Mouse (Mus musculus): Measurements from ENCODE around the gene Tinf2. TPM values are rescaled to one million over a fixed set of nuclear protein-coding genes. Genes with fewer than 3 reads are reported as not detected.

Tinf2 gene
- polyA plus RNA-seq, 1 experiment from 2014 or later: 43.1 TPM

Other genes starting within 250 kb of the Tinf2 start
- 42.7 and 44.5 TPM in 2 replicates for gene Dhrs4, start 203.1 kb downstream of the Tinf2 start, polyA plus RNA-seq (2016; fragmentation: Nextera tagmentation; extraction: Ambion mirVana)
- 17.0 and 18.0 TPM in 2 replicates for gene Carmil3, start 191.2 kb downstream of the Tinf2 start, polyA plus RNA-seq (2016; fragmentation: Nextera tagmentation; extraction: Ambion mirVana)
- gene Cpne6, start 171.4 kb downstream of the Tinf2 start, polyA plus RNA-seq (2016; fragmentation: Nextera tagmentation; extraction: Ambion mirVana): 0.83 and 1.4 TPM in 2 replicates
- not detected in 2 replicates for gene Nrl, start 156.8 kb downstream of the Tinf2 start, polyA plus RNA-seq (2016; fragmentation: Nextera tagmentation; extraction: Ambion mirVana)
- gene Pck2, start 141.6 kb downstream of the Tinf2 start, polyA plus RNA-seq (2016; fragmentation: Nextera tagmentation; extraction: Ambion mirVana): 22.3 and 23.6 TPM in 2 replicates
- 104 and 106 TPM in 2 replicates for gene Dcaf11, start 121.8 kb downstream of the Tinf2 start, polyA plus RNA-seq (2016; fragmentation: Nextera tagmentation; extraction: Ambion mirVana)
- 0.62 TPM in 1 of 2 replicates, not detected in the other for gene A730061H03Rik, start 121.4 kb downstream of the Tinf2 start, polyA plus RNA-seq (2016; fragmentation: Nextera tagmentation; extraction: Ambion mirVana)
- gene Fitm1, start 106.2 kb downstream of the Tinf2 start, polyA plus RNA-seq (2016; fragmentation: Nextera tagmentation; extraction: Ambion mirVana): 1.4 and 4.2 TPM in 2 replicates
- gene Psme1, start 103.7 kb downstream of the Tinf2 start, polyA plus RNA-seq (2016; fragmentation: Nextera tagmentation; extraction: Ambion mirVana): 132 and 133 TPM in 2 replicates
- 8.5 and 9.0 TPM in 2 replicates for gene Emc9, start 96.5 kb downstream of the Tinf2 start, polyA plus RNA-seq (2016; fragmentation: Nextera tagmentation; extraction: Ambion mirVana)
- gene Psme2, start 90.7 kb downstream of the Tinf2 start, polyA plus RNA-seq (2016; fragmentation: Nextera tagmentation; extraction: Ambion mirVana): 201 and 234 TPM in 2 replicates
- gene Rnf31, start 90.1 kb downstream of the Tinf2 start, polyA plus RNA-seq (2016; fragmentation: Nextera tagmentation; extraction: Ambion mirVana): 21.2 and 23.7 TPM in 2 replicates
- 9.9 and 10.7 TPM in 2 replicates for gene Irf9, start 78.2 kb downstream of the Tinf2 start, polyA plus RNA-seq (2016; fragmentation: Nextera tagmentation; extraction: Ambion mirVana)
- 14.9 and 15.9 TPM in 2 replicates for gene Rec8, start 63.8 kb downstream of the Tinf2 start, polyA plus RNA-seq (2016; fragmentation: Nextera tagmentation; extraction: Ambion mirVana)
- gene Ipo4, start 45.9 kb downstream of the Tinf2 start, polyA plus RNA-seq (2016; fragmentation: Nextera tagmentation; extraction: Ambion mirVana): 79.0 and 91.0 TPM in 2 replicates
- 2.4 and 3.2 TPM in 2 replicates for gene Gm49378, start 43.9 kb downstream of the Tinf2 start, polyA plus RNA-seq (2016; fragmentation: Nextera tagmentation; extraction: Ambion mirVana)
- gene Tm9sf1, start 38.0 kb downstream of the Tinf2 start, polyA plus RNA-seq (2016; fragmentation: Nextera tagmentation; extraction: Ambion mirVana): 69.4 and 69.8 TPM in 2 replicates
- gene Tssk4, start 31.6 kb downstream of the Tinf2 start, polyA plus RNA-seq (2016; fragmentation: Nextera tagmentation; extraction: Ambion mirVana): 0.50 and 0.52 TPM in 2 replicates
- 63.7 and 65.4 TPM in 2 replicates for gene Mdp1, start 21.3 kb downstream of the Tinf2 start, polyA plus RNA-seq (2016; fragmentation: Nextera tagmentation; extraction: Ambion mirVana)
- gene Gmpr2, start 9.9 kb downstream of the Tinf2 start, polyA plus RNA-seq (2016; fragmentation: Nextera tagmentation; extraction: Ambion mirVana): 57.0 and 58.2 TPM in 2 replicates
- 506 and 544 TPM in 2 replicates for gene Nedd8, start 9.7 kb downstream of the Tinf2 start, polyA plus RNA-seq (2016; fragmentation: Nextera tagmentation; extraction: Ambion mirVana)
- 0.48 and 0.90 TPM in 2 replicates for gene Tgm1, start 32.1 kb upstream of the Tinf2 start, polyA plus RNA-seq (2016; fragmentation: Nextera tagmentation; extraction: Ambion mirVana)
- 36.6 and 38.1 TPM in 2 replicates for gene Rabggta, start 40.4 kb upstream of the Tinf2 start, polyA plus RNA-seq (2016; fragmentation: Nextera tagmentation; extraction: Ambion mirVana)
- 73.2 and 75.0 TPM in 2 replicates for gene Dhrs1, start 63.9 kb upstream of the Tinf2 start, polyA plus RNA-seq (2016; fragmentation: Nextera tagmentation; extraction: Ambion mirVana)
- gene Nop9, start 63.9 kb upstream of the Tinf2 start, polyA plus RNA-seq (2016; fragmentation: Nextera tagmentation; extraction: Ambion mirVana): 42.0 and 47.5 TPM in 2 replicates
- gene Cideb, start 76.6 kb upstream of the Tinf2 start, polyA plus RNA-seq (2016; fragmentation: Nextera tagmentation; extraction: Ambion mirVana): 0.36 and 0.56 TPM in 2 replicates
- 0.36 and 0.57 TPM in 2 replicates for gene Ltb4r2, start 79.6 kb upstream of the Tinf2 start, polyA plus RNA-seq (2016; fragmentation: Nextera tagmentation; extraction: Ambion mirVana)
- gene Ltb4r1, start 84.1 kb upstream of the Tinf2 start, polyA plus RNA-seq (2016; fragmentation: Nextera tagmentation; extraction: Ambion mirVana): 0.72 TPM in 1 of 2 replicates, not detected in the other
- gene Adcy4, start 102.3 kb upstream of the Tinf2 start, polyA plus RNA-seq (2016; fragmentation: Nextera tagmentation; extraction: Ambion mirVana): 15.7 and 19.5 TPM in 2 replicates
- 10.8 and 13.5 TPM in 2 replicates for gene Ripk3, start 107.0 kb upstream of the Tinf2 start, polyA plus RNA-seq (2016; fragmentation: Nextera tagmentation; extraction: Ambion mirVana)
- 42.4 and 45.2 TPM in 2 replicates for gene Nfatc4, start 141.3 kb upstream of the Tinf2 start, polyA plus RNA-seq (2016; fragmentation: Nextera tagmentation; extraction: Ambion mirVana)
- gene Nynrin, start 172.2 kb upstream of the Tinf2 start, polyA plus RNA-seq (2016; fragmentation: Nextera tagmentation; extraction: Ambion mirVana): 30.4 and 35.8 TPM in 2 replicates
- gene Cbln3, start 202.6 kb upstream of the Tinf2 start, polyA plus RNA-seq (2016; fragmentation: Nextera tagmentation; extraction: Ambion mirVana): 0.05 and 0.35 TPM in 2 replicates
- 22.4 and 23.5 TPM in 2 replicates for gene Khnyn, start 203.1 kb upstream of the Tinf2 start, polyA plus RNA-seq (2016; fragmentation: Nextera tagmentation; extraction: Ambion mirVana)
- gene Sdr39u1, start 218.5 kb upstream of the Tinf2 start, polyA plus RNA-seq (2016; fragmentation: Nextera tagmentation; extraction: Ambion mirVana): 63.5 and 68.3 TPM in 2 replicates